Mouse (Mus musculus): ENCODE measurements around the gene Snx9. TPM values are rescaled to one million over a fixed set of nuclear protein-coding genes. Genes with fewer than 3 reads are reported as not detected.

Gene Snx9
- polyA plus RNA-seq, 2 experiments, result 9.4 to 11.6 TPM

DNA sequence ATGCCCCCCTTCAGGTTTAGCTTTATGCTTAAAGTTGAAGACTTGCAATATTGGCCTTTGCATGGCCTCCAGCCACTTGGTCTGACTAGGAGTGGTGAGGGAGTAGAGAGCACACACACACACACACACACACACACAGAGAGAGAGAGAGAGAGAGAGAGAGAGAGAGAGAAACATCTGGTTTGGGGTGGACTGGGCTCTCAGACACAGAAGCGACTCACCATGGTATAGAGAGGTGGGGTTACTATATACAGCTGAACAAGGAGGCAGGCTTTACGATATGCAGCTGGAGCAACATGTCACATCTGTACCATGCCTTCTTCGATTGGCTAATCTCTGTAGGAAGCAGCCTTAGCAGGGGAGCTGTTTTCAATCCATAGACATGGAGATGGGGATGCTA lies 94.6 kb downstream of the Snx9 start:
- peak overlapping the region; percentile 62 for H3K4me2 ChIP-seq (ENCODE audit: low read depth)
- TF ChIP-seq CTCF (IDR thresholded peaks at IDR 0.05; ENCODE audit: low read depth) (no peak), EP300 (IDR thresholded peaks at IDR 0.05; ENCODE audit: low read depth) (no peak)
- H3K4me1 ChIP-seq (replicated peaks; ENCODE audit: control insufficient read depth in 2 of 2, insufficient read depth in 2 of 2, low read length in 1 of 2), result peaks cover 0 to 12% of the 10 kb centered on the region in 2 experiments; a peak in 2 of 4 replicates
- H3K27me3 ChIP-seq (ENCODE audit: control insufficient read depth, insufficient read depth, low read length), result peaks cover 8% of the 10 kb centered on the region
- DNase-seq (ENCODE audit: low read depth in 3 of 3, low spot score in 3 of 3) (no peak), ATAC-seq (ENCODE audit: insufficient read depth) (no peak)
- H3K9ac ChIP-seq (replicated peaks), result no peak overlapping the region
- H3K36me3 ChIP-seq (replicated peaks; ENCODE audit: control insufficient read depth, insufficient read depth, low read depth), result no peaks in the 10 kb centered on the region
- H3K9me3 ChIP-seq (ENCODE audit: control insufficient read depth, low read length), result no peaks in the 10 kb centered on the region
- WGBS (ENCODE audit: insufficient replicate concordance), result 60% methylated on average over 3 of the region's 3 CpGs
- H3K27ac ChIP-seq, result no peak overlapping the region
- no peak overlapping the region for H3K4me3 ChIP-seq (ENCODE audit: insufficient read depth in 1 of 2, low read depth in 2 of 2, low read length in 2 of 2)

DNA sequence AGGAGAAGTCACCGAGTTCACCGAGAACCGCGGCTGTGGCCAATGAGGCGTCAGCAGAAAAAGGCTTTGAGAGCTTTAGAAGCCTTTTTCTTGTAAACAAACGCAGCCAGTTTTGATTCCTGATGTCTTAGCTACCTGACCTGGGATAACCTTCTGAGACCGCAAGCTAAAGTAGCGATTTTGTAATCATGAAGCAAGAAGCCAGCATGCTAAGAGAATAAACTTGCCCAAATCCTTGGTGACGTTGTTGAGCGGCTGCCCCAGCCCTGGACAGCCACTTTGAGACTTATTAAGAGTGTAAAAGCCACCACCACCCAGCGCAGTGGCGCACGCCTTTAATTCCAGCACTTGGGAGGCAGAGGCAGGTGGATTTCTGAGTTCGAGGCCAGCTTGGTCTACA lies 95.1 kb downstream of the Snx9 start:
- no peak overlapping the region for H3K27ac ChIP-seq

DNA sequence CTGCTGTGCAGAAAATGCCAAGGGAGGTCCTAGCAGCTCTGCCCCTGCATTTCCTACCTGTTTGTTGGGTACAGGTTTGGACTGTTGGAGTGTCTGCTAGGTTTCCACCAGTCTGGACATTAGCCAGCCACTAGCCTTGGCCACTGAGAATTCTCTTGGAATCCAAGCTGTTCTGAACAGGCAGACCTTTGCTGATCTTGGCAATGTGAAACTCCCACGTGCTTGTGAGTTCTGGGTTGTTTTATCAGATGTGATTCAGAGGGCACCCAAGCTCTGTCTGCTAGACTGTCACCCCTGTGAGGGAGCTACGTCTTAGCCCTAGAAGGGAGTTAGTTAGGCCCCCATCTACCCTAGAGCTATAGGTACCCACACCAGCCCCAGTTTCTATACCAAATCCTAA lies 96.3 kb downstream of the Snx9 start:
- no peak overlapping the region for H3K4me2 ChIP-seq (ENCODE audit: low read depth)
- no peaks in the 10 kb centered on the region for H3K9me3 ChIP-seq (ENCODE audit: control insufficient read depth, low read length)
- ATAC-seq (ENCODE audit: insufficient read depth) (no peak), DNase-seq (ENCODE audit: low read depth in 3 of 3, low spot score in 3 of 3) (no peak)
- no peak overlapping the region for H3K27ac ChIP-seq
- no peaks in the 10 kb centered on the region for H3K36me3 ChIP-seq (replicated peaks; ENCODE audit: control insufficient read depth, insufficient read depth, low read depth)
- peaks cover 0 to 12% of the 10 kb centered on the region in 2 experiments; a peak in 2 of 4 replicates for H3K4me1 ChIP-seq (replicated peaks; ENCODE audit: control insufficient read depth in 2 of 2, insufficient read depth in 2 of 2, low read length in 1 of 2)
- TF ChIP-seq CTCF (IDR thresholded peaks at IDR 0.05; ENCODE audit: low read depth) (no peak), EP300 (IDR thresholded peaks at IDR 0.05; ENCODE audit: low read depth) (no peak)
- H3K9ac ChIP-seq (replicated peaks), result no peak overlapping the region
- peaks cover 15% of the 10 kb centered on the region for H3K27me3 ChIP-seq (ENCODE audit: control insufficient read depth, insufficient read depth, low read length)
- 32% methylated on average over 2 of the region's 2 CpGs for WGBS (ENCODE audit: insufficient replicate concordance)
- H3K4me3 ChIP-seq (ENCODE audit: insufficient read depth in 1 of 2, low read depth in 2 of 2, low read length in 2 of 2), result no peak overlapping the region

More for the DNA sequence above, 95.1 kb downstream of the Snx9 start:
- Histone ChIP-seq H3K4me3 (ENCODE audit: insufficient read depth in 1 of 2, low read depth in 2 of 2, low read length in 2 of 2) (no peak overlapping the region), H3K4me2 (ENCODE audit: low read depth) (no peak overlapping the region), H3K27me3 (ENCODE audit: control insufficient read depth, insufficient read depth, low read length) (peaks cover 11% of the 10 kb centered on the region), H3K36me3 (replicated peaks; ENCODE audit: control insufficient read depth, insufficient read depth, low read depth) (no peaks in the 10 kb centered on the region), H3K9ac (replicated peaks) (no peak overlapping the region), H3K4me1 (replicated peaks; ENCODE audit: control insufficient read depth in 2 of 2, insufficient read depth in 2 of 2, low read length in 1 of 2) (peaks cover 0 to 12% of the 10 kb centered on the region in 2 experiments; a peak in 2 of 4 replicates), H3K9me3 (ENCODE audit: control insufficient read depth, low read length) (no peaks in the 10 kb centered on the region)
- DNase-seq (ENCODE audit: low read depth in 3 of 3, low spot score in 3 of 3) (no peak), ATAC-seq (ENCODE audit: insufficient read depth) (no peak)
- no peak for TF ChIP-seq CTCF (IDR thresholded peaks at IDR 0.05; ENCODE audit: low read depth)
- TF ChIP-seq EP300 (IDR thresholded peaks at IDR 0.05; ENCODE audit: low read depth), result no peak
- 70% methylated on average over 14 of the region's 14 CpGs for WGBS (ENCODE audit: insufficient replicate concordance)

DNA sequence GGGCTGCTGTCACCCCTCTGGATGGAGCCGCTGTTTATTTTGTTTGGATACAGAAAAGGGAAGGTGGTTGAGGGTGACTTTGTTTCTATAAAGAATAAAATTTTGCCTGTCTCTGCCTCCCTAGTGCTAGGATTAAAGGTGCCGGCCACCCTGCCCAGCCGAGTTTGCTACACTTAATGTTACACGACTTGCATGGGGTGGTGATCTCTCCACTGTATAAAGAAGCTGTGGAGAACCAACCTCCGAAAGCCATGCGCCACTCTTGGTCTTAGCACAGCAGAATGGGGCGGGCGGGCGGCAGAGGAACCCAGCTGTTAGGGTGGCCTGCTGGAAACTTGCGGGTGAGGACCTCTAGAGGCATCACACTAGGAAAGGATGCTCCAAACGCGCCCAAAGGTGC lies 98.7 kb downstream of the Snx9 start:
- no peak overlapping the region for H3K9ac ChIP-seq (replicated peaks)
- H3K9me3 ChIP-seq (ENCODE audit: control insufficient read depth, low read length), result no peaks in the 10 kb centered on the region
- no peak overlapping the region for H3K4me3 ChIP-seq (ENCODE audit: insufficient read depth in 1 of 2, low read depth in 2 of 2, low read length in 2 of 2)
- ATAC-seq (ENCODE audit: insufficient read depth) (no peak), DNase-seq (ENCODE audit: low read depth in 3 of 3, low spot score in 3 of 3) (no peak)
- no peak overlapping the region for H3K27ac ChIP-seq
- peaks cover 15% of the 10 kb centered on the region for H3K27me3 ChIP-seq (ENCODE audit: control insufficient read depth, insufficient read depth, low read length)
- TF ChIP-seq EP300 (IDR thresholded peaks at IDR 0.05; ENCODE audit: low read depth) (no peak), CTCF (IDR thresholded peaks at IDR 0.05; ENCODE audit: low read depth) (no peak)
- peaks cover 0 to 11% of the 10 kb centered on the region in 2 experiments; a peak in 2 of 4 replicates for H3K4me1 ChIP-seq (replicated peaks; ENCODE audit: control insufficient read depth in 2 of 2, insufficient read depth in 2 of 2, low read length in 1 of 2)
- H3K4me2 ChIP-seq (ENCODE audit: low read depth), result no peak overlapping the region
- WGBS (ENCODE audit: insufficient replicate concordance), result 62% methylated on average over 12 of the region's 12 CpGs
- no peaks in the 10 kb centered on the region for H3K36me3 ChIP-seq (replicated peaks; ENCODE audit: control insufficient read depth, insufficient read depth, low read depth)

DNA sequence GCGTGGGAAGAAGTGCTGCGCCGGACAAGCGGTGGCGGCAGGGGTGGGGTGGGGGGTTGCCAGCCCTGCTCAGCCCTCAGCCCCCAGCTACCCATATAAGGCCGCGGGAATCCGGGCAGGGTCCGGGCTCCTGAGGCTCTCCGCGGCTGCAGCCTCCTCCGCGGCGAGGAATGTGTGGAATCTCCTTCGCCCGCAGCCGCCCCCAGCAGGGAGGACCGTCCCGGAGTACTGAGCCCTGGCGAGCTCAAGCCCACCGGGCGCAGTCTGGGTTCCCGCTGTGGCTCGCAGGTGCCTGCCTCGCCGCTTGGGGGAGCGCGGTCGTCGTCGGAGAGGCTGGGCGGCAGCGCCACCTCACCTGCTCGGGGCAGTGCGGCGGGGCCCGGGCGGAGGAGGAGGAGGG lies 99.7 kb downstream of the Snx9 start:
- Histone ChIP-seq H3K36me3 (replicated peaks; ENCODE audit: control insufficient read depth, insufficient read depth, low read depth) (no peaks in the 10 kb centered on the region), H3K9ac (replicated peaks) (peak overlapping the region; percentile 31; the same call in 1 of the 2 replicates), H3K4me1 (replicated peaks; ENCODE audit: control insufficient read depth in 2 of 2, insufficient read depth in 2 of 2, low read length in 1 of 2) (peaks cover 0 to 7% of the 10 kb centered on the region in 2 experiments; a peak in 2 of 4 replicates), H3K27me3 (ENCODE audit: control insufficient read depth, insufficient read depth, low read length) (peaks cover 15% of the 10 kb centered on the region), H3K27ac (no peak overlapping the region), H3K4me2 (ENCODE audit: low read depth) (peak overlapping the region; percentile 60), H3K9me3 (ENCODE audit: control insufficient read depth, low read length) (no peaks in the 10 kb centered on the region), H3K4me3 (ENCODE audit: insufficient read depth in 1 of 2, low read depth in 2 of 2, low read length in 2 of 2) (peak overlapping the region; percentile 16 to 27)
- peak; percentile 78 for ATAC-seq (ENCODE audit: insufficient read depth)
- peak in 2 of 3 experiments; percentile 24 to 32 for DNase-seq (ENCODE audit: low read depth in 3 of 3, low spot score in 3 of 3)
- WGBS (ENCODE audit: insufficient replicate concordance), result 2% methylated on average over 31 of the region's 38 CpGs
- TF ChIP-seq EP300 (IDR thresholded peaks at IDR 0.05; ENCODE audit: low read depth), result no peak
- peak; percentile 70 for TF ChIP-seq CTCF (IDR thresholded peaks at IDR 0.05; ENCODE audit: low read depth)

Measured in liver, embryonic 14.5 days (tissue).